Mouse (Mus musculus): ENCODE measurements around the gene Nfe2l1. TPM values are rescaled to one million over a fixed set of nuclear protein-coding genes. Genes with fewer than 3 reads are reported as not detected.
"Not testable (repeated sequence)": the region's sequence is repeated elsewhere in the genome, so short reads cannot be mapped to it uniquely, and the experiment has no call there.

Nfe2l1 gene
- 100 to 1,000 TPM; 462 to 530 (median 477) TPM for total RNA-seq (2022)

DNA sequence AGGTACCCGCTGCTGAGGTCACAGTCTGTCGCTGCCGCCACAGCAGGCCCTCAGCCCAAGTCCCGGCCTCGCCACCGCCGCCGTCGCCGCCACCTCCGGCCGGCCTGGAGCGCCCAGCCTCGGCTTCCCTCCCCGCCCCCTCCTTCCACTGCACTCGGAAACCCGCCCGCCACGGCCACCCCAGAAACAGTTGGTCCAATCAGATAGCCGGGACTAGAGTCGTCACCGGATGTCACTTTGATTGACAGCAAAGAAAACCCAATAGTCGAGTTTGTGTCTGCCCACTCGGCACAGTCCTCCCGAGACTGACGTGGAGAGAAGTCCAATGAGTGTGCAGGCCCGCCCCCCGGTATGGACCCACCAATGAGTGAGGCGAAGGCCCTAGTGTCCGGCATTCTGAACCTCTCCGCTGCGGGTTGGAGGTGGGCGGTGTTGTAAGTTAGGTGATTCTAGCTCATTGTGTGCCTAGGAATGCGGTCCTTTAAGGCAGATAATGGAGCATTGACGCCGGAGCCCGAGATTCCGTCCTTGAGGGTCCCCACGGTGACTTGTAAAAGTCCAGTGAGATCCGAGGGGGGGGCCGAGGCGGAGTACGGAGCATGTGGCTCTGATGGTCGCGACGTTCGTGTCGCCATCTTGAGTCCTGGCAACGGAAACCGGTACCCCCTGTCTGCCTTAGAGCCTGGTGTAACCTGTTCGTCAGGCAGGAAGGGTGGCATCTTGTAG lies at the start of gene Nfe2l1:
Gene Nfe2l1 (minus strand): TSS at position 156 of the 726 bp plus-strand sequence.
- DNase-seq (ENCODE audit: low spot score) = peak; percentile 100

DNA sequence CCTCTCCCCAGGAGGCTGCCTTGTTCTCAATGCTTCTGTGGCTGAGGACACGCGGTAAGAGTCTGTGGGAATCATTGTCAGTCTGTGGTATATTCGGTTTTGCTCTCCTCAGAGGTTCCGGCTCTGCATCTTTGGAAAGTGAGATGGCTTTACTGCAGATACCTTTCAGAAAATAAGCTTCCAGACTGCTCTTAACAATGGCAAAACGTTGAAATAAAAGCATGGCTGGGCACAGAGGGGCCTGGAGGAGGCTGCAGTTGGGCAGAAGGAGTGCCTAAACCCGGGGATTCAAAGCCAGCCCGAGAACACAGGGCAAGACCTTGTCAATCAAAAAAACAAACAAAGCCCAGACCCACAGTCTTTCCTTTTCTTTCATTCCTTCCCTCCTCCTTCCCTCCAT lies 49.6 kb upstream of the Nfe2l1 start:
- no peak for DNase-seq (ENCODE audit: low spot score)

DNA sequence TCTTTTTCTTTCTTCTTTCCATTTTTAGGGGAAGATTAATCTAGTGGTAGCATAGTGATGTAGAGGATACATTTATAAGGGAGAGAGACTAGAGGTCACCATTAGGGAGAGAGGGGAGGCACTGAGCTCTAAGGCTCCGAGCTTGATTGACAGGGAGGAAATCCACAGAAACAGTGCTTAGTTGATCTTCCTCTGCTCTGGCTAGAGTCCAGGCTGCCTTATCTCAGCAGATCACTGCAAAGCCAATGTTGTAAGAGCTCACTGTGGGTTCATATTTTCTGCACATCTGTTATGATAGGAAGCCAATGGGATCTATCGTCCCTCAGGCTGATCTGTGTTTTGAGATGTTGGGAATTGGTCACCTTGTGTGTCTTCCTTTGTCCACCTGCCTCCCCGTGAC lies 48.9 kb upstream of the Nfe2l1 start:
- DNase-seq (ENCODE audit: low spot score) = no peak

DNA sequence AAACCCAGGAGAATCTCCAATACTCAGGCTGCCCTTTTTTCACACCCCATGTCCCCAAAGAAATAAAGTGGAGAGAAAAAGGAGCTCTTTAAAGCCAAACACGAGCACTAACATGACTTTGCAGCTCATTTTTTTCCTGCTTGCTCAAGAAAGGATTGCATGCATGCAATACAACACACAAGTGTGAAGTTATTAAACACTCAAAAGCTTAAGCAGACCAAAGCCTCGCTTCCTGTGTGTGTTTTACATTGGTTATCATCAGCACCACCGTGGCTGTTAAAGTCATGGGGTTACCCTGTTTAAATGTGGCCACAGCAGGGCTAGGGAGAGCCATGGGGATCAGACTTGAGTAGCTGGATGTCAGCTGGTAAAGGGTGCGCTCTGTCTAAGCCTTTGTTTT lies 47.3 kb upstream of the Nfe2l1 start:
- DNase-seq (ENCODE audit: low spot score) = no peak

DNA sequence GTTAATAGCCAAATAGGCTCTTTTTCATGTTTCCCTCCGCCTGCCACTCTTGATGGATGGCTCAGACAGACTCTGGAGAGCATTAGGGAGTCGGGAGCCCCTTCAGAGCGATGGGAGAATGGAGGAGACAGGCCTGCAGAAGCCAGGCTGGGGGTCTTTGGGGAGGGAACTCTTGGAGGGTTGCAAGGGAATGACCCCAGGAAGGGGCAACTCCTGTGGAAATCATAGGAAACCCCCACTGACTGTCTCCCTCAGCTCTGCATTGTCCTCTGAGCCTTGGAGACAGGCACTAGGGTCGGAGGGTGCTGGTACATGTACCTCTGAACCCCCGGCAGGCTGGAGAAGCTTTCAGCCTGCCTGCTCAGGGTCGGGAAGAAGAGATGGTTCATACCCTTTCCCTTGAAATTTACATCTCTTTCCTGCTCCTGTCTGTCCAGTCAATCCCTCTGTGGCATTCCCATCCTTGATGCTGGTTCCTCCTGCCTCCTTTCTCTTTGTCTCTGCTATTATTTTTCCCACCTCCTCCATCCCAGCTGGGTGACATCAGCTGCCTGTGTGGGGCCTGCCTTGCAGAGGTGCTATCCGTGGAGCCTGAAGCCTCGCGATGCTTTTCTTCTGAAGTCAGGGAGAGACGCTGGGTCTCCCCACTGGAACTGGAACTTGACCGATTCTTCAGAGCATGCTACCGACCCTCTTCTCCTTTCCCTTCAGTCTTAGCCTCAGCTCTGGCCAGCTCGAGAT lies 46.7 kb upstream of the Nfe2l1 start:
- no peak for DNase-seq (ENCODE audit: low spot score)

DNA sequence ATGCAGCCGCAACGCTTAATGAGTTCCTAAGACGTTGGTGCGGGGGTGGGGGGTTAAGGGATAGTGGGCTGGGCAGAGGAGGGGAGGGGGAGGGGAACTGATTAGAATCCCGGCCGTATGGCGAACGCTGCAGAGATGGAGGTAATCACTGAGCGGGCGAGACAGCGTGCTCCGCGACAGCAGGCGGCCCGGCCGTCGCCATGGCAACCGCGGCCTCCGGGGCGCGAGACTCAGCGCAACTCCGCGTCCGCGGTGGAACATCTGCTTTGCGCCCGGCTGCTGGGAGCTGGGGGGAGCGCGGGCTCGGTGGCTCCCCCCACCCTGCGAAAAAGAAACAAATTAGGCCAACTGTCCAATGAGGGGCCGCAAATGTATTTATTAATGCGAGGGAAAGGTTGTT lies 46.0 kb upstream of the Nfe2l1 start:
- no peak for DNase-seq (ENCODE audit: low spot score)

DNA sequence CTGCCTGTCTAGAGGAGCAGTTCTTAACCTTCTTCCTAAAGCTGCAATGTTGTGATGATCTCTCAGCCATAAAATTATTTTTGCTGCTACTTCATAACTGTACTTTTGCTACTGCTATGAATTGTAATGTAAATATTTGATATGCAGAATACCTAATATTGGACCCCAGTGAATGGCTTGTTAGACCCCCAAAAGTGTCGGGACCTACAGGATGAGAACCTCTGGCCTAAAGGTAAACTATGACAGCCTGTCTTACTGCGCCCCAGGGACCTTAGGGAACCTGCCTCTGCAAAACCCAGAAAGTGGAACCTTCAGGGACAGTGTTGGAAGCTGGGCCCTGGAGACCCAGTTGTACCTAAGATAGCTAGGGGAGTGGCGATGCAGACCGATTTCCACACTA lies 45.5 kb upstream of the Nfe2l1 start:
- no peak for DNase-seq (ENCODE audit: low spot score)

DNA sequence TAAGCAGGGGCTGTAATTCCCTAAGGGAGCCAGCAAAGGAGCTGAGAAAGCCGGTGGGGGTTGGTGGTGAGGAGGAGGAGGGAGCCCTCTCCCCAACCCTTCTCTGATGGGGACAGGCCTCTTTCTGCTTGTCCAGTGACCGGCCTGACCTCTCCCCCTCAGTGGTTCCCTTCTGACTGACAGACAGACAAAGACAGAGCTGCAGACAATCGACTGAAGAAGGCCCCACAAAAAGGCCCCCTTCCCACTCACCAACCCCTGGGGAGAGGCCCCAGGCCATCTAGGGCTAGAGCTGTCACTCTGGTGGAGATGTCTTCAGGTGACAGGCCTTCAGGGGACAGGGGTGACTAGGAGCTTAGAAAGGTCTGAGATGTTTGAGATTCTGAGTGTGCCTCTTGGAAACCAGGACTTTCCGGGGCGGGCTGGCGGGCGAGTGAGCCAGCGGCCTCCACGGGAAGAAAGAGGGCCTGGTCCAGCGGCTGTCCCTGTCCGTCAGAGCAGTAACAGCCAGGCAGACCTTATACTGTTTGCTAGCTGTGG lies 43.9 kb upstream of the Nfe2l1 start:
- DNase-seq (ENCODE audit: low spot score) = no peak

DNA sequence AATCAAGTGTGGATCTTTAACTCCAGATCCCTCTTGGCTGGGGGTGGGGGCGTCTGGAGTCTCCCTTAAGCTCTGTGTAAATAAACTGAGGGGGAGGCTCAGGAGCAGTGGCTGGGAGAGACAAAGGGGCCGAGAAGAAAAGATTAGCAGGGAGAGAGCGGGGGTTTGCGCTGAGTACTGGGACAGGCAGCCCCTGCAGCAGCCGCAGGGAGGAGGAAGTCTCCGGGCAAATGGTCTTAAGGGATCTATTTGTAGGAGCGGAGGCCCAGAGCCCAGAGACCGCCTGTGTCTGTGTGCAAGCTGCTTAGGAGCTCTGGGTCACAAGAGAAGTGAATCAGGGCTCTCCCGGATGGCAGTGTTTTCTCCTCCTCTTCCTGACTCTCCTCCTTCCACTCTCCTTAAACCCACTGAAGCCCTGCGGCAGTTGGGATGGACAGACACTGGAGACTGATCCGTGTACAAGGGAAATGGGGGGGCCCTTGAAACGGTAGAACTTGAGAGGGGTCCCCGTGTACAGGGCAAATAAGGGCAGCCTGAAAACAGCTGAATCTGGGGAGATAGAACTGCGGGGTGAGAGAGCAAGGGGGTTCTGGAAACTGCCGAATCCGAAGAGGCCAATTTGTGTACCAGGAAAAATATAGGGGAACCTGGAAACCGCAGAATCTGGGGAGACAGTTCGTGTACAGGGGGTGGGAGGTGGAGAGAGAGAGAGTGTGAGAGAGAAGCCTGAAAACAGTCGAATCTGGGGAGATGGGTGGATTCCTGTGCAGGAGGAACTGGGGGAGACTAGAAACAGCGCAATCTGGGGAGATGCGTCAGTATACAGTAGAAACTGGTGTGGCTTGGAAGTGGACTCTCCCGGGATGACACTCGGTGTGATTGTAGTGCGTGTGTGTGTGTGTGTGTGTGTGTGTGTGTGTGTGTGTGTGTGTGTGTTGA lies 42.9 kb upstream of the Nfe2l1 start:
- no peak for DNase-seq (ENCODE audit: low spot score)

DNA sequence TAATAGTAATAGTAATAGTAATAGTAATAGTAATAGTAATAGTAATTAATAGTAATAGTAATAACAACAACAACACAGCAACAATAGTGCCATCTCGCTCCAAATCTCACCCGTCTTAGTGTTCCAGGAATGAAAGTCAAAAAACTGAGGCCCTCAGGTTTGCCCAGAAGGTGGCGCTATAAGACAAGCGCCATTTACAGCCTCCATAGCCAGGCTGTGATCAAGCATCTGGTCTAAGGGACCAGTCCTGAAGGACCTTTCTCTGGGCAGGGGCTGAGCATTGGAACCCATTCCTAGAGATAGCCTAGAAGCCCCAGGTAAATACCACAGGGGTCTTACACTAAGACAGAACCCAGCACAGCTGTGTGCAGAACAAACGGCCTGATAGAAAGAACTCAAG lies 37.4 kb upstream of the Nfe2l1 start:
- peak; percentile 65 for DNase-seq (ENCODE audit: low spot score)

DNA sequence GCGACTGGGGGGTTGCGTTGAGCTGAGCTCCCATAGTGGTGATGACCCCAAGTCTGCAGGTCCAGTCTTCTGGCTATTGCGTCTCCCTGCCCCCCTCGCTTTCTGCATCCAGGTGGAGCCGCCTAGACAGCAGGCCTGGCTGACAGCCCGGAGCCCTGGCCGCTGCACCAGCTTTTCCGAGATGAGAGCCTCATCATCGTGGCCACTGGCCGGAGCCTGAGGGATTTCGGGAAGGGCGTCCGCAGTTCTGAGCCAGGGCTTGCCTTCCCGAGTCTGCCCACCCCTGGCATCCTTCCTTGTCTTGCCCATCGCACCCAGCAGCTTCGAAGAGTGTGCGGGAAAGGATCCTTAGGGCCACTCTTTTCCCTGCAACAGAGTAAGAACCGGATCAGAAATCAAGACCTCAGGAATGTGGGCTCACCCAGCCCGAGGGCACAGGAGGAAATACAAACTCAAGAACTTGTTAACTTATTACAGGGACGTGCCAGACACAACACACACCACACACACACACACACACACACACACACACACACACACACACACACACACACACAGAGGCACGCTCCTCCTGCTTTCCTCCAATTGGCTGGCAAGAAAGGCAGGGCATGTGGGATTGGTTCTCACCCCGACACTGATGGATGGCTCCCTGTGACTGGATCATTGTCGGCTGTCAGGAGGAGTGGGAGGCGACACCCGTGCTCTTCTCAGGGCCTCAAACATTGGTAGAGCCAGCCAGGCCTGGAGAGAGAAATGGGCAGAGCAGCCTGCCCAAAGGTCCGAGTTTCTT lies 33.6 kb upstream of the Nfe2l1 start:
- no peak for DNase-seq (ENCODE audit: low spot score)

DNA sequence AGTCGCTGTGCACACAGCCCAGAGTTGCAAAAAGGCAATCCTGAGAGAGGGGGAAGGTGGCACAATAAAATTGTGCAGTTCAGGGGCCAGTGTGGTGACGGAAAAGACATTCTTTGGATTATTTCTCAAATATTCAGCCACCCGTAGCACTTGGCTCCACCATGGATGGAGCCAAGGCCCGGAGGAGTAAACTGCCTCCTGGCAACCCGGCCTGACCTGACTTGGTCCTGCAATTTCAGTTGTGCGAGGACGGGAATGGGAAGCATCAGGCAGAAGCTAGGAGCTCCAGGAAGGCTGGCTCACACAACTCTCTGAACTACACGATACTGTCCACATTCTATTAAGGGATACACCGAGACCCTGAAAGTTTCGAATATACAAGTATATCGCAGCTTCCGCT lies 32.8 kb upstream of the Nfe2l1 start:
- DNase-seq (ENCODE audit: low spot score) = no peak

DNA sequence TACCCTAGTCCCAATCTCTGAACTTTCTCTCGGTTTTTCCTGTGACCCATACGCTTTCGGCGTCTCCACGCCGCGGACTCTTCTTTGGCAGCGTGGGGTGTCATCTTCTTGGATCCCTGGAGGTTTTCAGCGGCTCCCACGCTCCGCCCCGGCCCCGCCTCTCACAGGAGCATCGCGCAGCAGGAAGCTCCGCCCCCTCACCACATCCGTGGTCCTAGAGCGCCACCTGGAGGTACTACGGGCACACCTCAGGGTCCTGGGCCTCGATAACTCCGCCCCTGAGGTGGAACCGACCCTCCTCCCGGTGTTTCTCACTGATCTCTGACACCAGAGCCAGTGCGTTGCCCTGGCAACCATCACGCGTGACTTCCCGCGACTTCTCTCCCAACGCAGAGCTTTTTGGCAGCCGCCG lies 32.1 kb upstream of the Nfe2l1 start:
- peak; percentile 95 for DNase-seq (ENCODE audit: low spot score)

DNA sequence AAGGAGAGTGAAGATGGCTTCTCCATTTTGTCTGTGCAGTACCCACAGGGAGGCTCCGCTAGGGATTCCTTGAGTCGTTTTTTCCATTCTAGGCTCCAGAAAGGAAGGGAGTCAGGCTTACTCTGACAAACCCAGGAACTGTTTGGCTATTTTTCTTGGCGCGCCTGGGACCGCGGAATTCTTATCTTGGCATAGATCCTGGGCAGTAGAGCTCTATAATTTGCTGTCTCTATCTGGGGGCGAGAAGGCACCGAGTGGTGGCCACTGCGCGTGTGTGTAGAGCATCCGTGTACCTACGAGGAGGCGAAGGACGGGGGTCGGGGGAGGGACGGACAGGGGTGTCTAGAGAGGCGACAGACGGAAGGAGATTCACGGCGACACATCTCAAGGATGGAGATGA lies 31.7 kb upstream of the Nfe2l1 start:
- peak; percentile 71 for DNase-seq (ENCODE audit: low spot score)

DNA sequence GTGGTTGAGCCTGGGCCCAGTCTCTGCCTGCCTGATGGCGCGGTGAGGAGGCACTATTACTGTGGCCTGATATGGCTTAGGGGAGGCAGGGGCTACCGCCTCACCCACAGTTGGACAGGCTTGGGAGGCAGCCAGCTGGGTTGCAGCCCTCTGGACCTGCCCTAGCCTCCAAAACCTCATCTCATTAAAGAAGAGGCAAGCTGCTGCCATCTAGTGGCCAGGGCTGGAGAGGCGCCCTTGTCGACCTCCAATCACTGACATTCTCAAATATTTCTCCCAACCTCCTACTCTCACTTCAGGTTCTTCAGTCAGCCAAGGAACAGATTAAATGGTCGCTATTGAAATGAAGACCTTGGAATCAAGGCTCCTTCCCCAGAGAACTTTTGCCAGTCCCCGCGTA lies 30.8 kb upstream of the Nfe2l1 start:
- peak; percentile 85 for DNase-seq (ENCODE audit: low spot score)

DNA sequence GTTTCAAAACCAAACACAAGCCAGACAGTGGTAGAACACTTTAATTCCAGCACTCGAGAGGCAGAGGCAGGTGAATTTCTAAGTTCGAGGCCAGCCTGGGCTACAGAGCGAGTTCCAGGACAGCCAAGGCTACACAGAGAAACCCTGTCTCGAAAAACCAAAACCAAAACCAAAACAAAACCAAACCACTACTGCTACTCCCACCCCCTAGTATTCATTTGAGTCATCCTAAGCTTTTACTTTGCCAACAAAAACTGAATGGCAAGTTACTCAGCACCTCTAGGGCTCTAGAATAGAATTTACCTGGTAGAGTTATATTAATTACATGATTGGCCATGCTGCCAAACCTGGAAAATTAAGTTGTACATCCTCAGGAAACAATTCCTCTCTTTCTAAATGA lies 29.9 kb upstream of the Nfe2l1 start:
- DNase-seq (ENCODE audit: low spot score) = no peak

DNA sequence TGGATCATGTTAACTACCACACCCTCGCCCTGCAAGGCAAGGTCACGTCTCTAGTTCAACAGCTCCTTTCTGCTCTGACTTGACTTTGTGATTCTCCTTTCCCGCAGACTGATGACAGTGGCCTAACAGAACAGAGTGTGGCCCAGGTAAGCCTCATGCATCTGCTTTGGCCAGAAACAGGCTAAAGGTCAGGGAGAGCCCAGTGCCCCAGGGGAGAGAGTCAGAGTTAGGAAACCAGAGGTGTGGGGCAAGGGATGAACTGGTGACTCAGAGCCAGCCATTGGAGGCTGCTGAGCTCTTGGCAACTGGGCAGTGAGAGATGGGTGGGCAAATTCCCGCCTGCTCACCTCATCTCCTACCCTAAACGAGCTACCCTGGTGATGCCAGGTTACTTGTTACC lies 27.7 kb upstream of the Nfe2l1 start:
- no peak for DNase-seq (ENCODE audit: low spot score)

DNA sequence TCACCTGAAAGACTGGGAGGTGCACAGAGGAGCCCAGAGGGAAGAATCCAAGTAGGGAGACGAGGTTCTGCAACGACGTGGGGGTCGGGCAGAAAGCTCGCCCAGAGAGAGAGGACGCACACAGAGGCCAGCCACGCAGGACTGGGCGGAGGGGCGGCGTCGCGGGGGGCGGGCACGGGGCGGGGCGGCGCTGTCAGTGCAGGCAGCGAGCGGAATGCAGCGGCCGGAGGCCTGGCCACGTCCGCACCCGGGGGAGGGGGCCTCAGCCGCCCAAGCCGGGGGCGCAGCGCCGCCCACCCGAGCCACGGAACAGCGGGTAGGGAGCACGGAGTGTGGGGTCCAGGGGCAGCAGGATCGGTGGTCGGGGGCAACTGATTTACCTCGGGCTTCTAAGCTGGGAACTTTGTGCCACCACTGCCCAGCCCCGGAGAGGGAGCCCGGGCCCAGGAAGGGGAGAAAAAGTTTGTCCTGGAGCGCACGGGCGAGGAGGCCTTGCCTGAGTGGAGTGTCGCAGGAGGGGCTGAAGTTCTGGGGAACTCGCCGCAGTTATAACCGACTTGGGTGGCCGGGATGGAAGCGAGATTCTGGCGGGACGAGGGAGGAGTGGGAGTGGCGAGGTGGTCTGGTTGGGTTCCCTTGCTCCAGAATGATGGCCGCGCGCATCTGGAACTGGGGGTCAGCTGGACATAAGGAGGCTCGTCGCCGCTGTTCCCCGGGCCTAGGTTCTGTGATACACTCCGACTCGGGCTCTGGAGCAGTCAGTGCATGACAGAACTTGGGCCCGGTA lies 20.1 kb upstream of the Nfe2l1 start, which contains the start of gene Copz2:
Gene Copz2 (plus strand): TSS at position 190 of the 787 bp plus-strand sequence.
- no peak for DNase-seq (ENCODE audit: low spot score)

DNA sequence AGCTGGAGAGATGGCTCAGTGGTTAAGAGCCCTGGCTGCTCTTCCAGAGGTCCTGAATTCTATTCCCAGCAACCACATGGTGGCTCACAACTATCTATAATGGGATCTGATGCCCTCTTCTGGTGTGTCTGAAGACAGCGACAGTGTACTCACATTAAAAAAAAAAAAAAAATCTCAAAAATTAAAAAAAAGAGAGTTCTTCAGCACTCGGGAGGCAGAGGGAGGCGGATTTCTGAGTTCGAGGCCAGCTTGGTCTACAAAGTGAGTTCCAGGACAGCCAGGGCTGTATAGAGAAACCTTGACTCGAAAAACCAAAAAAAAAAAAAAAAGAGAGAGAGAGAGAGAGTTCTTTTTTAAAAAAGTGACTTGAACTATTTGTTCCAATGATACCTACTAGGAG lies 19.4 kb upstream of the Nfe2l1 start:
- not testable (repeated sequence) for DNase-seq (ENCODE audit: low spot score)

DNA sequence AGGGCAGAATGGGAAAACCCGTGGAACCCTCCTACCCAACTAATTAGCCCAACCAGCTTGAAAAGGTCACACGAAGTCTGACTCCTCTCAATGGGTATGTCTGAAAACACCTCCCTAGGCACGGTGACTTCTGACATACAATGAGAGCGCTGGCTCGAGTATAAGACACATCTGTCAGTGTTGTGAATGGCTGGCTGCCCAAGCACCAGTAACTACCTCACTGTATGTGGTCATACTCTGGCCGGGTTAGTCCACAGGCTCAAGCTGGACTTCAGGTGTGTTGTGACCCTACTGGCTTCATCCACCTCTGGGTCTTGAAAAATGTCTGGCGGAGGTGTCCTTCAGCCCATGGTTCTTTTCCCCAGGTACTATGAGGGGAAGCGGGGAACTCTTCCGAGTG lies 18.9 kb upstream of the Nfe2l1 start:
- no peak for DNase-seq (ENCODE audit: low spot score)

Measured in heart, adult 8-10 months (tissue).